Mouse (Mus musculus) MEL (cell line): Measurements from ENCODE around the gene Med16. TPM values are rescaled to one million over a fixed set of nuclear protein-coding genes. Genes with fewer than 3 reads are reported as not detected.
A peak's percentile ranks its signal among the peaks of the same experiment; 100 is the strongest.

ENCODE experiments used
- DNase-seq: peaks from one replicate; pipeline ENCODE4 v3.0.0; 2011; ENCODE audit warnings: low read depth, low spot score
- H3K27ac ChIP-seq: 2 replicates; pipeline ENCODE4 v1.5.1; 2012; ENCODE audit warnings: low read depth, mild to moderate bottlenecking, control low read depth, low read length, moderate library complexity; ENCODE audit not compliant: control insufficient read depth
- H3K27me3 ChIP-seq, 2 experiments: fragments of 150-350 bp in 1 of 2; sonication (generic) in 1 of 2; 2 replicates each; pipeline ENCODE4 v1.6.1; 2012; ENCODE audit warnings: low read length in 2 of 2, mild to moderate bottlenecking in 2 of 2, improper control_type of control experiment in 1 of 2, moderate library complexity in 1 of 2; ENCODE audit not compliant: insufficient read depth in 2 of 2, control insufficient read depth in 1 of 2
- H3K36me3 ChIP-seq, 2 experiments: 2 replicates each; pipeline ENCODE4 v1.6.1; 2012 to 2014; ENCODE audit warnings: low read length in 2 of 2, improper control_type of control experiment in 1 of 2, inconsistent platforms in 1 of 2, mild to moderate bottlenecking in 1 of 2; ENCODE audit not compliant: insufficient read depth in 2 of 2, control insufficient read depth in 1 of 2
- H3K4me1 ChIP-seq, 2 experiments: fragments of 150-350 bp in 1 of 2; sonication (generic) in 1 of 2; 2 replicates each; pipeline ENCODE4 v1.6.1; 2012; ENCODE audit warnings: low read length in 2 of 2, improper control_type of control experiment in 1 of 2, mild to moderate bottlenecking in 1 of 2; ENCODE audit not compliant: insufficient read depth in 2 of 2, control insufficient read depth in 1 of 2
- H3K4me3 ChIP-seq, 2 experiments: fragments of 150-350 bp in 1 of 2; sonication (generic) in 1 of 2; 2 replicates each; pipeline ENCODE4 v1.5.1; 2012; ENCODE audit warnings: low read depth in 2 of 2, low read length in 2 of 2, mild to moderate bottlenecking in 2 of 2, moderate library complexity in 2 of 2, control low read depth in 1 of 2, improper control_type of control experiment in 1 of 2; ENCODE audit not compliant: control insufficient read depth in 1 of 2, insufficient read depth in 1 of 2
- H3K79me2 ChIP-seq: 2 replicates; pipeline ENCODE4 v1.6.1; 2012; ENCODE audit warnings: mild to moderate bottlenecking, low read length, moderate library complexity; ENCODE audit not compliant: control insufficient read depth, poor library complexity, insufficient read depth
- H3K9ac ChIP-seq: 2 replicates; pipeline ENCODE4 v1.6.1; 2012; ENCODE audit warnings: low read depth, mild to moderate bottlenecking, control low read depth, low read length, moderate library complexity; ENCODE audit not compliant: control insufficient read depth, poor library complexity, severe bottlenecking
- H3K9me3 ChIP-seq: fragments of 150-350 bp; sonication (generic); replicated peaks from 2 replicates; pipeline ENCODE4 v1.6.1; 2012; ENCODE audit warnings: mild to moderate bottlenecking, low read length, improper control_type of control experiment, moderate library complexity; ENCODE audit not compliant: insufficient read depth
- BHLHE40 ChIP-seq: IDR thresholded peaks from 2 replicates; pipeline ENCODE4 v1.6.1; 2012; ENCODE audit warnings: low read depth, mild to moderate bottlenecking, inconsistent platforms, low read length, improper control_type of control experiment, borderline replicate concordance
- CHD1 ChIP-seq: IDR thresholded peaks from 2 replicates; pipeline ENCODE4 v1.6.1; 2012; ENCODE audit warnings: low read depth, mild to moderate bottlenecking, inconsistent platforms, low read length, improper control_type of control experiment
- CTCF ChIP-seq, 3 experiments: IDR thresholded peaks in 2 of 3; conservative IDR thresholded peaks in 1 of 3; 2 replicates each; pipeline ENCODE4 v1.5.1; 2011 to 2012; ENCODE audit warnings: low read length in 3 of 3, low read depth in 2 of 3, mild to moderate bottlenecking in 2 of 3, improper control_type of control experiment in 1 of 3, inconsistent platforms in 1 of 3, mixed read lengths in 1 of 3, moderate library complexity in 1 of 3; ENCODE audit not compliant: control insufficient read depth in 1 of 3, insufficient read depth in 1 of 3, poor library complexity in 1 of 3, severe bottlenecking in 1 of 3
- E2F4 ChIP-seq: IDR thresholded peaks from 2 replicates; pipeline ENCODE4 v1.6.1; 2011; ENCODE audit warnings: low read depth, low read length, improper control_type of control experiment, borderline replicate concordance
- ELF1 ChIP-seq: IDR thresholded peaks from 2 replicates; pipeline ENCODE4 v1.6.1; 2014; ENCODE audit warnings: low read depth, mild to moderate bottlenecking, inconsistent platforms, low read length, improper control_type of control experiment, moderate library complexity
- EP300 ChIP-seq, 2 experiments: IDR thresholded peaks; 2 replicates each; pipeline ENCODE4 v1.6.1; 2011; ENCODE audit warnings: improper control_type of control experiment in 2 of 2, low read length in 2 of 2, low read depth in 1 of 2, mild to moderate bottlenecking in 1 of 2
- GATA1 ChIP-seq: IDR thresholded peaks from 2 replicates; pipeline ENCODE4 v1.6.1; 2011; ENCODE audit warnings: low read depth, low read length, improper control_type of control experiment
- HCFC1 ChIP-seq: IDR thresholded peaks from 2 replicates; pipeline ENCODE4 v1.6.1; 2012; ENCODE audit warnings: low read depth, mild to moderate bottlenecking, inconsistent platforms, low read length, improper control_type of control experiment, moderate library complexity
- JUND ChIP-seq: IDR thresholded peaks from 2 replicates; pipeline ENCODE4 v1.6.1; 2011; ENCODE audit warnings: low read depth, mild to moderate bottlenecking, improper control_type of control experiment, low read length
- MAFK ChIP-seq: IDR thresholded peaks from 2 replicates; pipeline ENCODE4 v1.6.1; 2011; ENCODE audit warnings: low read depth, mild to moderate bottlenecking, low read length, improper control_type of control experiment, borderline replicate concordance
- MAX ChIP-seq: IDR thresholded peaks from 2 replicates; pipeline ENCODE4 v1.6.1; 2011; ENCODE audit warnings: low read length, improper control_type of control experiment
- MYB ChIP-seq: IDR thresholded peaks from 2 replicates; pipeline ENCODE4 v1.6.1; 2011; ENCODE audit warnings: mild to moderate bottlenecking, low read depth, low read length, improper control_type of control experiment
- POLR2A ChIP-seq, 2 experiments: IDR thresholded peaks; 2 replicates each; pipeline ENCODE4 v1.6.1; 2011 to 2012; ENCODE audit warnings: low read length in 2 of 2, mild to moderate bottlenecking in 2 of 2, control low read depth in 1 of 2, improper control_type of control experiment in 1 of 2, low read depth in 1 of 2, moderate library complexity in 1 of 2; ENCODE audit not compliant: control insufficient read depth in 1 of 2, insufficient read depth in 1 of 2, poor library complexity in 1 of 2
- POLR2AphosphoS5 ChIP-seq: IDR thresholded peaks from 2 replicates; pipeline ENCODE4 v1.6.1; 2012; ENCODE audit warnings: low read depth, borderline replicate concordance, mild to moderate bottlenecking, inconsistent platforms, low read length, moderate library complexity, mixed read lengths
- SIN3A ChIP-seq: IDR thresholded peaks from 2 replicates; pipeline ENCODE4 v1.6.1; 2012; ENCODE audit warnings: low read length, improper control_type of control experiment, inconsistent platforms
- TAL1 ChIP-seq: IDR thresholded peaks from 2 replicates; pipeline ENCODE4 v1.6.1; 2012; ENCODE audit warnings: mild to moderate bottlenecking, inconsistent platforms, low read length, moderate library complexity, mixed read lengths
- TBP ChIP-seq: IDR thresholded peaks from 2 replicates; pipeline ENCODE4 v1.8.0; 2011; ENCODE audit warnings: low read depth, low read length, improper control_type of control experiment
- USF1 ChIP-seq: IDR thresholded peaks from 2 replicates; pipeline ENCODE4 v1.6.1; 2014; ENCODE audit warnings: low read depth, mild to moderate bottlenecking, inconsistent platforms, low read length, improper control_type of control experiment, moderate library complexity
- ZC3H11A ChIP-seq: IDR thresholded peaks from 2 replicates; pipeline ENCODE4 v1.6.1; 2012; ENCODE audit warnings: low read depth, mild to moderate bottlenecking, inconsistent platforms, low read length, improper control_type of control experiment
- polyA plus RNA-seq, 2 experiments: library from polyadenylated mRNA; stranded (reverse) in 1 of 2; unstranded in 1 of 2; fragments of >175 nt in 1 of 2; fragments of >200 nt in 1 of 2; gene quantifications; 2 replicates each; pipeline versions ENCODE4 v1.2.1 to v1.2.4; 2012; ENCODE audit warnings: low replicate concordance in 2 of 2, low read depth in 1 of 2; ENCODE audit not compliant: insufficient read length in 2 of 2, insufficient read depth in 1 of 2, missing spikeins in 1 of 2
- total RNA-seq: library from RNA; depleted of rRNA; stranded (reverse); fragments of 300-350 nt; gene quantifications from 2 replicates; pipeline ENCODE4 v1.2.3, GENCODE M21; 2012

Gene Med16
- total and polyA plus RNA-seq, 3 experiments = 17.3 to 41.2 TPM; not detected in 1

DNA sequence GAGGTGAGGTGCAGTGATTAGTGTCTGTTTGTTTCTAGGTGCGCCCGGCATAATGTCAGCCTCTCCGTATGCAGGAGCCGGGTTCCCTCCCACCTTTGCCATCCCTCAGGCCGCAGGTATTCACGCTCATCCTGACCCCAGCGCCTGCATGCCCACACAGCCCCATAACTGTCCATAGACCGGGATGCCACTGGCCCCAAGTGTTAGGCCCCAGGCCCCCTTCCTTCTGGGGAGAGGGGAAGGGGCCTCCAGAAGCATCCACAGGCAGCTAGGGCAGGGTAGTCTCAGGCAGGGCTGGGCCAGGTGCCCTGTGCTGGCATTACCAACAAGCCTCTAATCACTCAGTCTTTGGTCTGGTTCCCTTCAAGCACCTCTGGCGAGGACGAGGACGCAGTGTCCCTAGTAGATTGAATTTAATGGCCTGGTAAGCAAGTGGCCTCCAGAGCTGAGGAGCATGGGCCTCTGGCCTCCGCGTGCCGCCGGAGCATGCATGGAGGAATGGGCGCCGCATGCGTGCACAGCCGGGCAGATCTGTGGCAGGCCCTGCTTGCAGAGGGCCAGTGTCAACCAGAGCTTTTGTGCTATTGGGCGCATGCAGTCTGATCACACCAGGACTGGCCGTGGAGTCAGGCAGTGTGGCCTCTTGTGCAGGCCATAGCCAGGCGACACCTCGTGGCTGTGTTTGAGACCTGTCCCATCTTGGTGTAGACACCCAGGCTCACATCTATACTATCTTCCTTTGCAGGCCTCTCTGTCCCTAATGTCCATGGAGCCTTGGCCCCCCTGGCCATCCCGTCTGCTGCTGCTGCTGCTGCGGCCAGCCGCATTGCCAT, 48.4 kb downstream of the Med16 start:
- Histone ChIP-seq H3K9me3 (no peaks in the 10 kb centered on the region), H3K27ac (no peak overlapping the region), H3K4me3 (no peak overlapping the region), H3K4me1 (peaks cover 2 to 17% of the 10 kb centered on the region in 2 experiments; a peak in 2 of 4 replicates), H3K36me3 (peaks cover 18 to 19% of the 10 kb centered on the region in 2 experiments), H3K79me2 (peaks cover 48% of the 10 kb centered on the region), H3K9ac (no peak overlapping the region), H3K27me3 (no peaks in the 10 kb centered on the region)
- TF ChIP-seq EP300 (IDR thresholded peaks at IDR 0.05; ENCODE audit: low read depth in 1 of 2, low read length in 2 of 2) (no peak), POLR2A (IDR thresholded peaks at IDR 0.05; ENCODE audit: control insufficient read depth in 1 of 2, insufficient read depth in 1 of 2, low read depth in 1 of 2, low read length in 2 of 2, poor library complexity in 1 of 2) (0 out of 4 replicates have a peak, but pooled peaks of 1 of the 2 experiments have one; percentile 35)
- no peak for DNase-seq

DNA sequence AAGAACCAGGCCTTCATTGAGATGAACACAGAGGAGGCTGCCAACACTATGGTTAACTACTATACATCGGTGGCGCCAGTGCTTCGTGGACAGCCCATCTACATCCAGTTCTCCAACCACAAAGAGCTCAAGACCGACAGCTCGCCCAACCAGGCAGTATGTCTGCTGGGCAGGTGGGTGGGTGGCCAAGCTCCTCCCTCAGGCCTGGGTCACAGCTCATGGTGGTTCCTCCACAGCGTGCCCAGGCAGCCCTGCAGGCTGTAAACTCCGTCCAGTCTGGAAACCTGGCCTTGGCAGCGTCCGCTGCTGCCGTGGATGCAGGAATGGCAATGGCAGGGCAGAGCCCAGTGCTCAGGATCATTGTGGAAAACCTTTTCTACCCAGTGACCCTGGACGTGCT, 49.6 kb downstream of the Med16 start:
- H3K27me3 ChIP-seq = no peaks in the 10 kb centered on the region
- TF ChIP-seq BHLHE40 = no peak
- TF ChIP-seq SIN3A = no peak
- TF ChIP-seq EP300 (IDR thresholded peaks at IDR 0.05; ENCODE audit: low read depth in 1 of 2, low read length in 2 of 2) = no peak
- no peak for TF ChIP-seq TBP
- no peak for TF ChIP-seq CHD1
- no peak for TF ChIP-seq ZC3H11A
- no peak for TF ChIP-seq ELF1
- TF ChIP-seq MAX = no peak
- no peak for TF ChIP-seq GATA1
- TF ChIP-seq USF1 = no peak
- no peak for TF ChIP-seq MYB
- TF ChIP-seq MAFK = no peak
- no peak for TF ChIP-seq TAL1
- no peak; the same call in 1 of the 2 replicates for TF ChIP-seq POLR2AphosphoS5
- TF ChIP-seq E2F4 = no peak
- TF ChIP-seq JUND = no peak
- TF ChIP-seq CTCF (IDR thresholded peaks at IDR 0.05 in 2 of 3, conservative IDR thresholded peaks at IDR 0.05 in 1 of 3; ENCODE audit: control insufficient read depth in 1 of 3, insufficient read depth in 1 of 3, low read depth in 2 of 3, low read length in 3 of 3, poor library complexity in 1 of 3, severe bottlenecking in 1 of 3) = no peak
- no peak for TF ChIP-seq HCFC1
- H3K27ac ChIP-seq = no peak overlapping the region
- H3K9me3 ChIP-seq = no peaks in the 10 kb centered on the region
- peaks cover 56% of the 10 kb centered on the region for H3K79me2 ChIP-seq
- DNase-seq = no peak
- no peak overlapping the region for H3K9ac ChIP-seq
- H3K4me1 ChIP-seq = peaks cover 2 to 17% of the 10 kb centered on the region in 2 experiments; a peak in 2 of 4 replicates
- peaks cover 18 to 19% of the 10 kb centered on the region in 2 experiments for H3K36me3 ChIP-seq
- H3K4me3 ChIP-seq = no peak overlapping the region
